Mouse (Mus musculus) limb, embryonic 14.5 days (tissue): ENCODE measurements around the gene Efhd2. TPM values are rescaled to one million over a fixed set of nuclear protein-coding genes. Genes with fewer than 3 reads are reported as not detected.

Experiments used
- ATAC-seq: fragments of 200-750 bp; cut with Nextera tagmentation; 2 replicates; pipeline ENCODE4 v1.8.0; 2017; ENCODE audit warnings: low read depth, moderate number of reproducible peaks, moderate TSS enrichment; ENCODE audit not compliant: low FRiP score
- DNase-seq: peaks from one replicate; pipeline ENCODE4 v3.0.0-alpha.2; 2015; ENCODE audit warnings: low spot score
- H3K27ac ChIP-seq: fragments of 300-500 bp; sonication (generic); replicated peaks from 2 replicates; pipeline ENCODE4 v1.5.1; 2014; ENCODE audit warnings: low read depth, mild to moderate bottlenecking, low read length, moderate library complexity, mixed read lengths
- H3K27me3 ChIP-seq: fragments of 300-500 bp; sonication (generic); 2 replicates; pipeline ENCODE4 v1.6.1; 2014; ENCODE audit warnings: low read length, mixed read lengths; ENCODE audit not compliant: control insufficient read depth, insufficient read depth
- H3K36me3 ChIP-seq: fragments of 300-500 bp; sonication (generic); 2 replicates; pipeline ENCODE4 v1.6.1; 2014; ENCODE audit warnings: mild to moderate bottlenecking, low read length, moderate library complexity, mixed read lengths; ENCODE audit not compliant: control insufficient read depth, insufficient read depth
- H3K4me1 ChIP-seq: fragments of 300-500 bp; sonication (generic); 2 replicates; pipeline ENCODE4 v1.6.1; 2014; ENCODE audit warnings: antibody characterized with exemption, low read length, mixed read lengths; ENCODE audit not compliant: control insufficient read depth, insufficient read depth
- H3K4me2 ChIP-seq: fragments of 300-500 bp; sonication (generic); replicated peaks from 2 replicates; pipeline ENCODE4 v1.6.1; 2014; ENCODE audit warnings: low read depth, mild to moderate bottlenecking, low read length, moderate library complexity; ENCODE audit not compliant: severe bottlenecking
- H3K4me3 ChIP-seq: fragments of 300-500 bp; sonication (generic); replicated peaks from 2 replicates; pipeline ENCODE4 v1.5.1; 2014; ENCODE audit warnings: low read length
- H3K9ac ChIP-seq: fragments of 300-500 bp; sonication (generic); 2 replicates; pipeline ENCODE4 v1.6.1; 2014; ENCODE audit warnings: mild to moderate bottlenecking, low read depth, low read length, moderate library complexity; ENCODE audit not compliant: severe bottlenecking
- H3K9me3 ChIP-seq: fragments of 300-500 bp; sonication (generic); 2 replicates; pipeline ENCODE4 v1.6.1; 2016; ENCODE audit warnings: low read length; ENCODE audit not compliant: control insufficient read depth
- POLR2A ChIP-seq: fragments of 200-500 bp; IDR thresholded peaks from 2 replicates; pipeline ENCODE4 v1.8.0; 2012; ENCODE audit warnings: inconsistent platforms, mild to moderate bottlenecking, moderate library complexity, borderline replicate concordance; ENCODE audit not compliant: insufficient read depth, insufficient read length; ENCODE audit errors: extremely low read depth
- WGBS: fragments of 180-500 bp; shearing (Covaris S2); extraction: QIAGEN DNeasy Blood & Tissue Kit; methylation state at CpG from one replicate; pipeline ENCODE4 v1.1.7; 2014; 5-methylcytosine and 5-hydroxymethylcytosine counted together
- polyA plus RNA-seq, 2 experiments: library from polyadenylated mRNA; depleted of rRNA in 1 of 2; stranded (reverse) in 1 of 2; unstranded in 1 of 2; fragments of >200 nt; fragmentation: Nextera tagmentation in 1 of 2; extraction: Ambion mirVana in 1 of 2; gene quantifications; 2 replicates each; pipeline versions ENCODE4 v1.2.1 to v1.2.3; 2012 to 2014

The Efhd2 gene
- polyA plus RNA-seq, 2 experiments: 49.8 to 57.8 TPM

- H3K27ac ChIP-seq: no peak overlapping the region
- no peak overlapping the region for H3K4me3 ChIP-seq
- no peak overlapping the region for H3K9ac ChIP-seq
- H3K9me3 ChIP-seq: no peaks in the 10 kb centered on the region
- peaks cover 41% of the 10 kb centered on the region for H3K4me1 ChIP-seq
- TF ChIP-seq POLR2A: no peak
- H3K36me3 ChIP-seq: 0 out of 2 replicates have a peak, but pooled peaks cover 10% of the 10 kb centered on the region
- no peak for DNase-seq
- no peaks in the 10 kb centered on the region for H3K27me3 ChIP-seq
- 68% methylated on average over 5 of the region's 5 CpGs for WGBS
- H3K4me2 ChIP-seq: no peak overlapping the region
- no peak for ATAC-seq
Observed at GRCm38 (mm10) chr4:141869436-141870215, 5.1 kb downstream of the Efhd2 start.

- Histone ChIP-seq H3K36me3 (0 out of 2 replicates have a peak, but pooled peaks cover 10% of the 10 kb centered on the region), H3K9ac (no peak overlapping the region), H3K27ac (no peak overlapping the region), H3K27me3 (no peaks in the 10 kb centered on the region), H3K4me1 (peaks cover 31% of the 10 kb centered on the region), H3K4me2 (no peak overlapping the region), H3K4me3 (no peak overlapping the region), H3K9me3 (no peaks in the 10 kb centered on the region)
- ATAC-seq: no peak
- no peak for DNase-seq
- WGBS: 77% methylated on average over 10 of the region's 10 CpGs
- no peak for TF ChIP-seq POLR2A
Observed at GRCm38 (mm10) chr4:141868051-141868450, 6.7 kb downstream of the Efhd2 start.

DNA sequence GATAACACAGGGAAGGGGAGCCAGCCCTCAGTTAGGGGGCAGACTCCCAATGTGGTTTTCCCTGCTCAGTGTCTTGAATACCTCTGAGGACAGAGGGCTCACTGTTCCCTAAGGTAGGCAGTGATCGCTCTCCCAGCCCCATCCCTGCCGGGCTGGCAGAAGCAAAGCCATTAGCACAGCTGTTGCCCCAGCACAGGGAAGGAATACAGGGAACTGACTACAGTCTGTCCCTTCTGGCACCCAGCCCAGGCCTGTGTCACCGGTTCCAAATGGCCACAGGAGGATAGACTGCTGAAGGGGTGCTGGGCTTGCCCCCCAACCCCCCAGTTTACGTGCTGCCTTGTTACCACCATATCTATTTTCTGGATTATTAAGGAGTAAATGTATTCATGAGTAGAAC, 7.2 kb downstream of the Efhd2 start:
- peak overlapping the region; percentile 43; the same call in 1 of the 2 replicates for H3K27ac ChIP-seq
- peak; percentile 72 for ATAC-seq

GRCm38 (mm10) chr4:141866933-141867490, 7.7 kb downstream of the Efhd2 start:
- no peak overlapping the region for H3K4me2 ChIP-seq

More for the DNA sequence above, 7.2 kb downstream of the Efhd2 start:
- TF ChIP-seq POLR2A: no peak
- H3K4me3 ChIP-seq: no peak overlapping the region
- no peak overlapping the region for H3K4me2 ChIP-seq
- H3K36me3 ChIP-seq: 0 out of 2 replicates have a peak, but pooled peaks cover 10% of the 10 kb centered on the region
- peaks cover 28% of the 10 kb centered on the region for H3K4me1 ChIP-seq
- H3K9me3 ChIP-seq: no peaks in the 10 kb centered on the region
- peak overlapping the region; percentile 16; the same call in 1 of the 2 replicates for H3K9ac ChIP-seq
- peak; percentile 74 for DNase-seq
- 39% methylated on average over 4 of the region's 4 CpGs for WGBS
- H3K27me3 ChIP-seq: no peaks in the 10 kb centered on the region

DNA sequence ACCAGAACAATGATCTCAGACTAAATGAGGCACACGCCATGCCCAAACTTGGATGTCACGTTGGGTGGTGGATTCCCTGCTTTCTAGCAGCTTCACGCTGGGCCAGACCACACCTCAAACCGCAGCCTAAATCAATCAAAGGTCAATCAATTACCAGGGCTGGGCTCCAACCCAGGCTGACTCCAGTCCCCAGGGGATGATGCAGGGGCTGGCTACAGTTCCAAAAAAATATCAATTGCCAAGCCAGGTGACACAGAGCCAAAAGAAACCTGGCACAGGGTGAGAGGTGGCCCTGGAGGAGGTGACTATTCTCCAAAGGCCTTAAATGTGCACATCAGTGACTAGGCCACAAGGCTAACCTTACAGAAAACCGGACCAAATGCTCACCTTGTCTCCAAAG, 9.1 kb downstream of the Efhd2 start:
- DNase-seq (no peak), ATAC-seq (no peak)
- TF ChIP-seq POLR2A: no peak
- no peak overlapping the region for H3K4me2 ChIP-seq
- 83% methylated on average over 5 of the region's 5 CpGs for WGBS
- H3K4me1 ChIP-seq: peaks cover 21% of the 10 kb centered on the region
- no peaks in the 10 kb centered on the region for H3K27me3 ChIP-seq
- H3K9me3 ChIP-seq: no peaks in the 10 kb centered on the region
- peaks cover 15% of the 10 kb centered on the region; the same call in 1 of the 2 replicates for H3K36me3 ChIP-seq
- H3K27ac ChIP-seq: no peak overlapping the region
- no peak overlapping the region for H3K9ac ChIP-seq
- H3K4me3 ChIP-seq: no peak overlapping the region

More at GRCm38 (mm10) chr4:141866933-141867490, 7.7 kb downstream of the Efhd2 start:
- 33% methylated on average over 10 of the region's 10 CpGs for WGBS
- peaks cover 25% of the 10 kb centered on the region for H3K4me1 ChIP-seq
- peak overlapping the region; percentile 43 for H3K27ac ChIP-seq
- no peaks in the 10 kb centered on the region for H3K9me3 ChIP-seq
- 0 out of 2 replicates have a peak, but pooled peaks cover 12% of the 10 kb centered on the region for H3K36me3 ChIP-seq
- TF ChIP-seq POLR2A: no peak
- DNase-seq (peak; percentile 74), ATAC-seq (peak; percentile 75)
- peak overlapping the region; percentile 16; the same call in 1 of the 2 replicates for H3K9ac ChIP-seq
- no peak overlapping the region for H3K4me3 ChIP-seq
- H3K27me3 ChIP-seq: no peaks in the 10 kb centered on the region
